Mouse (Mus musculus): ENCODE data around the gene Pdk3.

DNA sequence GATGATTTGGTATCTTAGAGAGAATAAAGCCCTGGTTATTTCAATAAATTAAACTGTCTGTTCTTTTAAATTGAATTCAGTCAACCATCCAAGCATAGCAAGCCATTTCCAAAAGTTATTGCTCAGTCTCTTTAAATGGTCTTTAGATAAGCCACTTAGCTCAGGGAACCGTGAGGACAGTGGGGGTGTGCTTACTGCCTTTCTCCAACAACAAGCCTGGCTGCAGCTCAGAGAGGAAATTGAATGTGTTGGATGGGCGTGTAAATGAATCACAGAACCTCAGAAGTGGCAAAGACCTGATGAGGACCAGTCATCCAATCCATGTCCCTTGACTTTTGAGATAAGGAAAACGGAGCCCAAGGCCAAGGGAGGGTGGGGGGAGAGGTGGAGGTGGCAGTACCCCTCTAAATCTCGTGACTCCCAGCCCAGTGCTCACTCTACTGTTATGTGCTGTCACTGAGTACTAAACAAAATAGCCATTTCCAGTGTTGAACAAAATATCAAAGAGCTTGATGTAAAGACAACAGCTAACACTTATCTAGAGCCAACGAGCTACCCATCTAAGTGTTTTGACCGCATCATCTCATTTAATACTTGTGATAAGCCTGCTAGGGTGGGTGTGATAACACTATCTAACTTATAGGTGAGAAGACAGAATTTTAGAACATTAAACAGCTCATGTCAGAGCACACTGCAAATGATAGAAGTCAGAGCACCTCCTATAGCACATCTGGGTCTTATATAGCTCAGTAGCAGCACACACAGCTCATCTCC, 98.8 kb downstream of the Pdk3 start:
- TF ChIP-seq CTCF (IDR thresholded peaks at IDR 0.05; ENCODE audit: low read depth) (no peak), EP300 (IDR thresholded peaks at IDR 0.05; ENCODE audit: low read depth) (no peak)

Data from liver, postnatal 0 days (tissue).